Mouse (Mus musculus) ovary, postnatal 10 days (tissue): Measurements from ENCODE around the gene Olfr1415.
"Not testable (repeated sequence)": the region's sequence is repeated elsewhere in the genome, so short reads cannot be mapped to it uniquely, and the experiment has no call there.

ENCODE experiments used
- DNase-seq: peaks from one replicate; pipeline ENCODE4 v3.0.0; 2022; ENCODE audit warnings: low spot score

Olfr1415 gene

GRCm38 (mm10) chr1:92496001-92496400 is at the start of gene Olfr1415:
Olfr1415 (minus strand) TSS chr1:92496101.
- DNase-seq, result no peak

- no peak for DNase-seq
Observed at GRCm38 (mm10) chr1:92539071-92539470, 43.2 kb upstream of the Olfr1415 start.

GRCm38 (mm10) chr1:92536972-92537371 is 41.1 kb upstream of the Olfr1415 start:
- no peak for DNase-seq

GRCm38 (mm10) chr1:92523764-92524163 is 27.9 kb upstream of the Olfr1415 start:
- no peak for DNase-seq

- DNase-seq, result no peak
Observed at GRCm38 (mm10) chr1:92521376-92521775, 25.5 kb upstream of the Olfr1415 start.

GRCm38 (mm10) chr1:92519046-92519445 is 23.1 kb upstream of the Olfr1415 start:
- DNase-seq, result no peak

GRCm38 (mm10) chr1:92518561-92518960 is 22.7 kb upstream of the Olfr1415 start, which contains the start of gene Olfr1414:
Olfr1414 (minus strand) TSS chr1:92518661.
- DNase-seq, result no peak

- no peak for DNase-seq
Observed at GRCm38 (mm10) chr1:92515390-92515789, 19.5 kb upstream of the Olfr1415 start.

GRCm38 (mm10) chr1:92511646-92512045 is 15.7 kb upstream of the Olfr1415 start:
- DNase-seq, result not testable (repeated sequence)

- DNase-seq, result no peak
Observed at GRCm38 (mm10) chr1:92485013-92485412, 10.9 kb downstream of the Olfr1415 start, which contains the start of gene Olfr1416. Olfr1416 (minus strand) TSS chr1:92485113.

- no peak for DNase-seq
Observed at GRCm38 (mm10) chr1:92474066-92474578, 21.8 kb downstream of the Olfr1415 start.

GRCm38 (mm10) chr1:92473165-92474041 is 22.5 kb downstream of the Olfr1415 start, which contains the start of gene Ndufa10:
Ndufa10 (minus strand) TSS chr1:92473860.
- DNase-seq, result peak; percentile 94

- no peak for DNase-seq
Observed at GRCm38 (mm10) chr1:92468891-92469290, 27.0 kb downstream of the Olfr1415 start.

GRCm38 (mm10) chr1:92458416-92458815 is 37.5 kb downstream of the Olfr1415 start:
- no peak for DNase-seq

GRCm38 (mm10) chr1:92457758-92458157 is 38.1 kb downstream of the Olfr1415 start:
- DNase-seq, result no peak

- DNase-seq, result no peak
Observed at GRCm38 (mm10) chr1:92453751-92454445, 42.0 kb downstream of the Olfr1415 start.

GRCm38 (mm10) chr1:92448293-92448692 is 47.6 kb downstream of the Olfr1415 start:
- no peak for DNase-seq

GRCm38 (mm10) chr1:92441453-92442063 is 54.3 kb downstream of the Olfr1415 start:
- no peak for DNase-seq

GRCm38 (mm10) chr1:92440066-92440750 is 55.7 kb downstream of the Olfr1415 start:
- no peak for DNase-seq
